Mouse (Mus musculus) liver, embryonic 14.5 days (tissue): Measurements from ENCODE around the gene Slc9a6.

Experiments
- CTCF ChIP-seq: IDR thresholded peaks from 2 replicates; pipeline ENCODE4 v1.5.1; 2016; ENCODE audit warnings: antibody characterized with exemption, low read depth, control low read depth
- EP300 ChIP-seq: IDR thresholded peaks from 2 replicates; pipeline ENCODE4 v1.6.1; 2016; ENCODE audit warnings: antibody characterized with exemption, low read depth

DNA sequence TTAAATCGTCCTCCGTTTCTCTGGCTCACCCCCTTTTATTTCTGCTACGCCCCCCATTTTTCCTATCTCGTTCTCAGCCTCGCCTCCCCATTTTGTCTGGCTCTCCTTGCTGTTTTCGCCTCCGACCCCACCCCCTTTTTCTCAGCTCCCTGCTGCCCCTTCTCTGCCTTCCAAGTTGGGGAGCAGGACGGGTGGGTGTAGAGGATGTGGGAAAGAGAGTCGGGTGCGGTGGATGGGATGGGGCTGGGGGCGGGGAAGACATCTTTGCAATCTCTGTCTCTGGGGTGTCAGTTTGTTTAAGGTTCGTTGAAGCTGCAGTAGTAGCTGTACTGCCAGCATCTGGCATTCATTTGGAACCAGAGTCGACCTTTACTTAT lies 749 bp downstream of the Slc9a6 start:
- TF ChIP-seq CTCF (no peak), EP300 (no peak)
